Mouse (Mus musculus): ENCODE data around the gene Adgrl3.

The Adgrl3 gene

DNA sequence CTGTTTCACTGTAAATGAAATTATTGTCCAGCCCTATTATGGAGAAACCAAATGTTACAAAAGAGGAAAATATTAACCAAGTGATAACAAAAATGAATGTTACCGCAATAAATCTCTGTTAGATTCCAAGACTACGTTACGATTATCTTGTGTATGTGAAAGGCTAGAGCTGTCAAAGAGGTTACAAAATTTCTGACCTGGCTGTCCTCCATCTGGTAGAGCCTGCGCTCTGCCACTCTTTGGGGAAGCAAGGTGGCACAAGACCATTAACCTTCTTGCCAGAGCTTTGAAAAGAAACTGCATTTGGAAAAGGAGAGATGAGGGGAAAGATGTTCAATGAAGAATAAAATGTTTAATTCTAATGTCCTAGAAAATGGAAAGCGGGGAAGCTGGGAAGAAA, 562.9 kb downstream of the Adgrl3 start:
- no peak for DNase-seq

- no peak for DNase-seq
Observed at GRCm38 (mm10) chr5:81583425-81583824, 563.5 kb downstream of the Adgrl3 start.

- no peak for DNase-seq
Observed at GRCm38 (mm10) chr5:81584945-81585344, 565.0 kb downstream of the Adgrl3 start.

DNA sequence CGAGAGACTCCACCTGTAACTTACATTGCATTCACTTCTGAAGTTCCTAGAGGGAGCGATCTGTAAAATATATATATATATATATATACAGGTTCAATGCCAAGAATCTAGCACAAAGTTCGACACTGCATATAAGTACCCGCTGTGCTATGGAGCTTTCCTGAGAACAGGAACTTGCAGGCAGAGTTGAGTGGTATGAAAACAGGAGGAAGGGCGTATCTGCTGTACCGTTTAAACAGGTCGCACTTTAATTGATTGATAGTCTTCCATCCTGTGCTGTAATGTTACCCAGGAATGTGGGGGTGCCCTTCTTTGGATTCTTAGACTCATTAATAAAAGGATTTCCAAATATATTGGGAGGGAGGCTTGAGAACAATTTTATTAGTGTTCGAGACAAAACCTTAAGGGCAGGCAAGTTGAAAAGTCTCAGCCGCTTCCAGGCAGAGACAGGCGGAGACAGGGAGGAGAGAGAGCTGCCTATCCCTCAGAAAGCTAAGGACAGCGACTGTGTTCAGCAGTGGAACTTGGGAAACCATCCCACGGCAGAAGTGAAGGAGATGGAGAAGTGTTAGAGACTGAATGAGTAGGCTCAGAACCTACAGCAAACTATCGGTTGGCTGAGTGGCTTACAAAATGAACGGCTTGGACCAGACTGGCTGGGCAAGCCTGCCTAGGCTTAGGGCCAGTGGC, 570.2 kb downstream of the Adgrl3 start:
- no peak for DNase-seq

- no peak for DNase-seq
Observed at GRCm38 (mm10) chr5:81591481-81591880, 571.5 kb downstream of the Adgrl3 start.

DNA sequence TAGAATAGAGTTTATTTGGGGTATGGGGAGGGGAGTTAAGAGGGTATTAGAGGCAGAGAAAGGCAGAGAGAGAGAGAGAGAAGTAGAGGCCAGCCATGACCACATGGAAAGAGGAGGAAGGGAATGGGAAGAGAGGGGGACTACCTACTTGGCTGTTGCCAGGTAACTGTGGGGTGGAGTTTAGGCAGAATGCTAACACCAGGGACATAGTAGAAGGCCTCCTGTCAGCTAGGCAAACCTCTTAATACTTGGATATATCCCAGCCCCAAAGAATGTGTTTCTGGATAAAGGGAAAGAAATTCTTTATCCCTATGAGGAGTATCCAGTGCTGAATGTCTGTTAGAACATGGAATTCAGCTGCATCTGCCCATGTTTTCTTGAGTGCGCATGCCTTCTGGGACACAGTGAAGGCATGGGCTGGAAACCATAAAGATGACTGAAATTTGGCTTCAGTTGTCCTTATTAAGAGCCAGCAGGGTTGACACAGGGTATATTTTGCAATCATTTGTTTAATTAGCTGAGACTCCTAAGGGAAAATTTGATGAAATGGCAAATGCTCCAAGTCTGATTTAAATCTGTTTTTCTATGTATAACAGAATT, 573.6 kb downstream of the Adgrl3 start:
- no peak for DNase-seq

GRCm38 (mm10) chr5:81598041-81598440, 578.1 kb downstream of the Adgrl3 start:
- no peak for DNase-seq

GRCm38 (mm10) chr5:81602889-81603288, 583.0 kb downstream of the Adgrl3 start:
- DNase-seq = no peak

DNA sequence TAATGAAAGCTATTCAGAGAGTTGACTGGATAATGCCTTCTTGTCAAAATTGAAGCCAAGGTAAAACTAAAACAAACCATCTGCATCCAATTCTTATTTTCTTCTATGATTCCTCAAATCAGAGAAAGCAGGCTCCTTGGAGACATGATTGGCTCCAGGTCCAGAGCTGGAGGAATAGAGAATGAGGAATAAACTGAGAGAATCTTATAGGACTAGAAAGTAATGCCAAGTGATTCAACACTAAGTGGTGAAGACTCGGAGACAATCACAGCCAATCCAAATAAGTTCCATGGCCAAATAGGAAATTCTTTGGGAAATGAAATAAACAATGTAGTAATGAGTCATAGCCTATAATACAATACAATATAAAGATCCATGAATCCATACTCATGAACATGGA, 585.7 kb downstream of the Adgrl3 start:
- DNase-seq = no peak

- no peak for DNase-seq
Observed at GRCm38 (mm10) chr5:81610223-81610622, 590.3 kb downstream of the Adgrl3 start.

DNA sequence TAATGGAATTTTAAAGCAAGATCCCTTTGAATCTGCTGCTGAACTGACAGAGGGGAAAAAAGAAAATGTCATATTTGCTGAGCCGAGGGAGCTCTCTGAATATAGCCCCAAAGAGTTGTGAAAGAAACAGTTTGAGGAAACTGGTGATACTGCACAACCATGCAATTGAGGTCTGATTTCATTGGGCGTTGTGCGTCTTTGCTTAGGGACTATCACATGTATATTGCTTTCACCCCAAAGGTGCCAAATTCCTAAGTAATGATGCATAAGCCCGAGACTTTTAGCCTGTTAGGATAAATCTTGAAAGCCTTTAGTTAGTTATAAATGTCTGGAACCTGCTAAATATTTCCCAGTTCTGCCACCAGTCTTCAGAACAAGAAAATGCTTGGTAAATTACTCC, 594.7 kb downstream of the Adgrl3 start:
- DNase-seq = no peak

DNA sequence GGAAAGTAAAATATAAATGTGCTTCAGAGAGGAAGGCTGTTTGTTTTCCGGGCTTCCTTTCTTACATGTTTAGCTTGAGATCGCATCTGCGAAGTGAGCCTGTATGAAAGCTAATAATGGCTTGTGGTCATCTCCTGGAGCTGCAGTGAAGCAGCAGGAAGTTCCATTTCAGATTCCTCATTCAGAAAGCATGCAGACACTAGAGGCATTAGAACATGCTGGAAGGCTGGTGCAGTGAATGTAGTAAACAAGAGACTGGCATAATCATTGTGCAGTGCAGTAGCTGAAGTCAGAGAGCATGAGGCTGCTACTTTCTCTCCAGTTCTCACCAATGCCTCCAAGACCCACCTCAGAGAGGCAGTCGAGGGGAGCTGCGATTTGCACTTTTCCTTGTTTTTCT, 601.2 kb downstream of the Adgrl3 start:
- no peak for DNase-seq

GRCm38 (mm10) chr5:81621715-81622114, 601.8 kb downstream of the Adgrl3 start:
- DNase-seq = no peak

DNA sequence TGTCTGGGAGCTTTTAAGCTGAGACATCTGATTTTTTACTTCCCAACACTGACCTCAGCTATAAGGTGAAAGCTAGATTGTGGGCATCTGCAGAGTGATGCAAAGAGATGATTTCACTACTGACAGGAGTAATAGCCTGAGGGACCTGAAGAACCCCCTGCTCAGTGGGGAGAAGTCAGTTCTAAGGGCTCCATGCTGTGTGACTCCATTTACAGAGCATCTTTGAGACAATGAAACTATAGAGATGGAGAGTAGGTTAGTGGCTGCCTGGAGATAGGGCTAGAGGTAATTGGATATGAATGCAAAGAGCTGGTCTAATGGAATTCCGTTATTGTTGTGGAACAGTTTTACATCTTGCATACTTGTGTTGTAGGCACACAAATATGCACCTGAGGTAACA, 603.9 kb downstream of the Adgrl3 start:
- DNase-seq = no peak

GRCm38 (mm10) chr5:81636169-81636568, 616.2 kb downstream of the Adgrl3 start:
- DNase-seq = no peak

DNA sequence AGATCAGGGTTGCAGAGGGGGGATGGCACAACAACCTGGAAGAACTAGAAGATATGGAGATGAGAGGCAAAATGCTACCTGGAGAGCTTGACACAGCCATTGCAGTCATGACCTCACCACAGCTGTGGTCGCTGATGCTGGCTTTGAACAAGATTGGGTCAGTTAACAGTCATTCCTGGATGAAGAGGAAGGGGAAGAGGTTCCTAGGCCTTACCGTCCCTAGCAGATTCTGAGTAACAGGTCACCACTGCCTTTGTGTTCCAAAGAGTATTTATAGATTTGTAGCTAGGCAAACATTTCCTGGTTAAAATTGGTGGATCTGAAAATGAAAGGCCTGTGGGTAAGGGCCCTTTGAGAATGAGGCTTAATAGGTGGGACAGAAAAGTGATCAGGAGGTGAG, 618.5 kb downstream of the Adgrl3 start:
- DNase-seq = no peak

GRCm38 (mm10) chr5:81640118-81640517, 620.2 kb downstream of the Adgrl3 start:
- DNase-seq = no peak

DNA sequence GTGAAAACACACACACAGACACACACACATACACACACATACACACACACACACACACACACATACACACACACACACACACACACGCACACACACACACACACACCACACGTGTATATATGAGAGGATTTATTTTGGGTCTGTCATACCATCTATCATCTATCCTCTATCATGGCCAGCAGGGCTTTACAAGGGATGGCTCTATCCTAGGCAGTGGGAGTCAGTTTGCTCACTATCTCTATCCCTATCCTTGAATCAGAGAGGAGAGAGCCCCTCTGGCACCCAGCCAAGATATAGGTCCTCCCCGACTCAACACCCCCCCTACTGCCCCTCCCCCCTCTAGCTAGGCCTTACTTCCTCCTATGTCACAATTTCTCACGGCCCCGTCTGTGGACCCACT, 625.6 kb downstream of the Adgrl3 start:
- DNase-seq = no peak

- no peak for DNase-seq
Observed at GRCm38 (mm10) chr5:81653941-81654340, 634.0 kb downstream of the Adgrl3 start.

DNA sequence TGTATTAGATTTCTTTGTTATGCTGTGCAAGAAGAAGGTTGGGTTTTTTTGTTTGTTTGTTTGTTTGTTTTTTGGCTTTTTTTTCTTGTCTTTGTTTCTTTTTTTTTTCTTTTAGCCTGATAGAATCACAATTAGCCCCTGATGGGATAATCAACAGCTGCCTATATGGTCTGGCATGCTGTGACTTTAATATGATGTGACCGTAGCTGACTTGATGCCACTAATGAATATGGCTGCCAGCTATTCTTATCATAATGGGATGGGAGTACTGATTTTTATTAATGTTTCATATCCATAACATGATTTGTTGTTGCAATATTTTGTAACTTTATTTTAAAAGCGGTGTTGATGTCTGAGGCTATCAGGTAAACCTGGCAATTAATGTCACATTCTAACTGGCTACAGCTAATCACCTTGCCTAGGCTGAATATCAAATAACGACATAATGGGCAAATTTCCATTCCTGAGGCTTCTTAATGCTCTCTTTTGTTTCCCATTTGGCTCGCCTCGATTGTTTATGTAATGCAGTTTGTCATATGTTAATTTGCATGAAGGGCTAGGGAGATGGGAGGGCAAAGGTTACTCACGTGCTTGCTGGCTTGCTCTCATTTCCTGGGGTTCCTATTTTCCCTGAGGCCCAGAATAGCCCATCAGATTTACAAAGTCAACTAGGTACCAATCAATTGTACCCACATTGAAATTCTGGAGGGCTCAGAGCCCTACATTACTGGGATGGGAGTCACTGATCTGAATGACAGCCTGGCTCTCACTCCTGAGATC, 641.9 kb downstream of the Adgrl3 start:
- no peak for DNase-seq

DNA sequence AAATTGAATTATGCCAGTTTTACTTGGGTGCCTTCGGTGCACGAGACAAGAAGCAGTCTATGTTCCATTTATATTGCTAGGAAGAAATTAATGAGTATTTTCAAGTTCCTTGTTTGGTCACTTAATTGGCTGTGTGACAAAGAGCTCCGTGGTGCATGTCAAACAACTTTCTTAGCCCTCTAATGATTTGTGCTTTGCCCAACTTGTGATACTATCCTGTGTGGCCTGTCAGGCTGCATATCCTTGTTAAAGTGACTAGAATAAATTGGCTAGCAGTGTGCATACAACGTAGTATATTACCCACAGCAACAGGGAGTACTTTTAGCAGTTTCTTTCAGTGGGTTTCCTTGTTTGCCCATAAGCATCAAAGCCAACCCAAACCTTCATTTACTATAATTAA, 651.1 kb downstream of the Adgrl3 start:
- DNase-seq = no peak

GRCm38 (mm10) chr5:81674275-81674974, 654.5 kb downstream of the Adgrl3 start:
- DNase-seq = no peak

DNA sequence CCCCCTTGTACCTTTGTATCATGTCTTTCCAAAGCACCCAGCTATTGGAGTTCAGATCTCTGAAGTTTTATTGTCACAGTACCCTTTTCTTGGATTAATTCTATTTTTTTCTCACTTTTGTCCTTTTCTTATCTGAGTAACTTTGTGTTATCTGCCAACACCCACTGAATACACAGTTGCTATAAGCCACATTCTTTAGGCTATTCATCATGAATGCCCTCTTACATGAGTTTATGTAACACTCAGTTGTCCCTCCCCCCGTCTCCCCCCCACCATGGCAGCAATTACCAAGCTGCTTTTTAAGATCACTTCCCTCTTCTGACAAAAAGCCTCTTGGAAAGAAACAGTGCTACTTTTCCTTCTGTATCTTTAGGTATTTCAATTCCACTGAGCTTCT, 655.0 kb downstream of the Adgrl3 start:
- no peak for DNase-seq
